Mouse (Mus musculus): ENCODE results near the gene Chpt1. TPM values are rescaled to one million over a fixed set of nuclear protein-coding genes. Genes with fewer than 3 reads are reported as not detected.
"Not testable (repeated sequence)": the region's sequence is repeated elsewhere in the genome, so short reads cannot be mapped to it uniquely, and the experiment has no call there.

Chpt1 gene
- polyA plus RNA-seq (2015; fragmentation: Nextera tagmentation; extraction: Ambion mirVana) = 51.1 and 65.7 TPM in 2 replicates

DNA sequence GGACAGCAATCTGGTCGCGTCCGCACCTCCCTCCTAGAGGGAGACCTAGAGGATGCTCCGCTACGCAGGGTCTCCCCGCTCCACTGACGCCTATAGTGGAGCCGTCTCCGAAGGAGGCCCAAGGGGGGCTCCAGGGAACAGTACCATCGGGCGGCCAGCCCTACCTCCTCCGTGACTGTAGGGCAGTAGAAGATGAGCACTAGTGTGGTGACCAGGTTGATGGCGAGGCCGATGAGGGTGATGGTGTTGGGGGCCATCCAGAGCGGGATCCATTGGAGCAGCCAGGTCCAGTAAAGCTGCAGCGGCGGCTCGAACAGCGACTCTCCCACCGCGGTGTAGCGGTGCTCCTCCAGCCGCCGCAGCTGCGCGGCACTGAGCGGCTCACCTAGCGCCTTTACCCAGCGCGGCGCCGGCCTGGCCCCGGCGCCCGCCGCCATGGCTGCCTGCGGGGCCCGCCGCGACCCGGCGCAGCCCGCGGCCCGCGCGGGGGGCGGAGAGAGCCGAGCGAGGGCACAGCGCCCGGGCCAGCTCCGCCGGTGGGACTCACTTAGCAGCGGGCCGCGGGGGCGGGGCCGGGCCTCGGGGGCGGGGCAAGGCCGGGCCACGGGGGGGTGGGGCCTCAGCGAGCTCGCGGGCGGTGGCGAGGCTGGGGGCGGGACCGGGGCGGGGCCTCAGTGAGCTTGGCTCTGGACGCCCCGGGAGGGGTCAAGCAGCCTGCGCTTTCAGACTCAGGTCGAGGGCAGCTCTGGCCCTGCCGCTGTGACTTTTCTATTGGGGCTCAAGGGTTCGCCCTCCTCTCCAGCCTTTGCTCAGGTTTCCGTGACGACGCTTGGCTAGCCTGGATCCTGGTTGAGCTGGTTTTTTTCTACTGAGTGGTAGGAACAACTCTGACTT, at the start of gene Chpt1:
Chpt1 (minus strand) TSS at position 653 of the 894 bp plus-strand sequence.
- ATAC-seq = peak; percentile 87
- Histone ChIP-seq H3K9me3 (ENCODE audit: control insufficient read depth, low read length) (no peaks in the 10 kb centered on the region), H3K4me3 (ENCODE audit: low read length) (peak within 1 kb of the TSS; percentile 86), H3K4me2 (ENCODE audit: low read depth, low read length) (peak within 1 kb of the TSS; percentile 66), H3K4me1 (ENCODE audit: control insufficient read depth, insufficient read depth, low read length) (peaks cover 7% of the 10 kb centered on the region; the same call in 1 of the 2 replicates), H3K36me3 (ENCODE audit: control insufficient read depth, insufficient read depth, low read length) (no peaks in the 10 kb centered on the region), H3K27me3 (replicated peaks; ENCODE audit: control insufficient read depth, insufficient read depth, low read length) (no peaks in the 10 kb centered on the region), H3K27ac (ENCODE audit: low read length) (peak within 1 kb of the TSS; percentile 87), H3K9ac (ENCODE audit: low read depth, low read length) (peak within 1 kb of the TSS; percentile 95)
- WGBS = under 1% methylated on average over 57 of the region's 80 CpGs

DNA sequence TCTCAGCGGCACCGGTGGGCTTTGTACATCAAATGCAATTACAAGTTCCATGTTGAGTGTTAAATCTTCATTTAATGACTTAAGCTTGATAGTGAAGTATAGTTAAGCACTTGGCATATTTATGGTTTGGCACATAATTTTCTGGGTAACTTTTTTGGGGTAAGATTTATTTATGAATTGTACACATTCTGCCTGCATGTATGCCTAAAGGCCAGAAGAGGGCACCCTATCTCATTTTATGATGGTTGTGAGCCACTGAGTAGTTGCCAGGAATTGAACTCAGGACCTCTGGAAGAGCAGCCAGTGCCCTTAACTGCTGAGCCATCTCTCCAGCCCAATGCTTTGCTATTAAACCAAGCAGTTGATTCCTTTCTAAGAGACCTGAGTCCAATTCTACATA, 48.9 kb upstream of the Chpt1 start:
- no peak for ATAC-seq
- H3K4me1 ChIP-seq (ENCODE audit: control insufficient read depth, insufficient read depth, low read length) = no peaks in the 10 kb centered on the region
- no peak overlapping the region for H3K4me3 ChIP-seq (ENCODE audit: low read length)
- no peaks in the 10 kb centered on the region for H3K27me3 ChIP-seq (replicated peaks; ENCODE audit: control insufficient read depth, insufficient read depth, low read length)
- no peaks in the 10 kb centered on the region for H3K36me3 ChIP-seq (ENCODE audit: control insufficient read depth, insufficient read depth, low read length)
- no peak overlapping the region for H3K9ac ChIP-seq (ENCODE audit: low read depth, low read length)
- no peak overlapping the region for H3K27ac ChIP-seq (ENCODE audit: low read length)
- no peak overlapping the region for H3K4me2 ChIP-seq (ENCODE audit: low read depth, low read length)
- WGBS = 94% methylated on average over 2 of the region's 2 CpGs
- no peaks in the 10 kb centered on the region for H3K9me3 ChIP-seq (ENCODE audit: control insufficient read depth, low read length)

DNA sequence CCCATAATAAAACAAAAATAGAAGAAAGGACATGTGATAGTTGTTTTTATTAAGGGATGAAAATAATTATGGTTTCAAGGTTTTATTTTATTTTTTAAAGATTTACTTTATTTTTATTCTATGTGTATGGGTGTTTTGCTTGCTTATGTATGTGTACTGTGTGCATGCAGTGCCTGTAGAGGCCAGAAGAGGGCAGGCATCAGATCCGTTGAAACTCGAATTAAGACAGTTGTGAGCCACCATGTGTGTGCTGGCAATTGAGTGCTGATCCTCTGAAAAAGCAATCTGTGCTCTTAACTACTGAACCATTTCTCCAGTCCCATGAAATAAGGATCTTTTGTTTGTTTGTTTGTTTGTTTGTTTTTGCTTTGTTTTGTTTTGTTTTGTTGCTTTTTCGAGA, 46.4 kb upstream of the Chpt1 start:
- H3K4me3 ChIP-seq (ENCODE audit: low read length) = no peak overlapping the region
- H3K9ac ChIP-seq (ENCODE audit: low read depth, low read length) = no peak overlapping the region
- ATAC-seq = no peak
- no peaks in the 10 kb centered on the region for H3K27me3 ChIP-seq (replicated peaks; ENCODE audit: control insufficient read depth, insufficient read depth, low read length)
- WGBS = 72% methylated on average over 3 of the region's 3 CpGs
- no peak overlapping the region for H3K4me2 ChIP-seq (ENCODE audit: low read depth, low read length)
- H3K4me1 ChIP-seq (ENCODE audit: control insufficient read depth, insufficient read depth, low read length) = no peaks in the 10 kb centered on the region
- H3K9me3 ChIP-seq (ENCODE audit: control insufficient read depth, low read length) = no peaks in the 10 kb centered on the region
- H3K27ac ChIP-seq (ENCODE audit: low read length) = no peak overlapping the region
- H3K36me3 ChIP-seq (ENCODE audit: control insufficient read depth, insufficient read depth, low read length) = no peaks in the 10 kb centered on the region

DNA sequence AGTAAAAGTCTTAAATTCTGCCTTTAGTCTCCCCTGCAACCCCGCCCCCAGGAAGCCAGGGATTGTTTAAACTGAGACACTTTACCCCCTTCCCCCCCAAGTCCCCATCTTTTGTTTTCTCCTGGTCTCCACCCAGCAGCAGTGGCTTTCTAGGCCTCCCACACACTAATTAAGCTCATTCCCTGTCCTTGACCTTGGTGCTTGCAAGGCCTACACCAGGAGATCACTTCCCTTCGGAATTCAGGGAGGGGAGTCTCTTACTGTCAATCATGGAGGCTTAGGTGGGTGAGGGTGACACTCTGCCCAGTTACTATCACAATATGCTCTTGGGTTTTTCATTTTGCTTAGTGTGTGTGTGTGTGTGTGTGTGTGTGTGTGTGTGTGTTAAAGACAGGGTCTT, 43.8 kb upstream of the Chpt1 start:
- Histone ChIP-seq H3K36me3 (ENCODE audit: control insufficient read depth, insufficient read depth, low read length) (no peaks in the 10 kb centered on the region), H3K27ac (ENCODE audit: low read length) (no peak overlapping the region), H3K27me3 (replicated peaks; ENCODE audit: control insufficient read depth, insufficient read depth, low read length) (no peaks in the 10 kb centered on the region), H3K4me3 (ENCODE audit: low read length) (no peak overlapping the region), H3K4me2 (ENCODE audit: low read depth, low read length) (no peak overlapping the region), H3K9ac (ENCODE audit: low read depth, low read length) (no peak overlapping the region), H3K9me3 (ENCODE audit: control insufficient read depth, low read length) (peaks cover 9% of the 10 kb centered on the region; the same call in 1 of the 2 replicates), H3K4me1 (ENCODE audit: control insufficient read depth, insufficient read depth, low read length) (no peaks in the 10 kb centered on the region)
- no peak for ATAC-seq
- 49% methylated on average over 2 of the region's 2 CpGs for WGBS

DNA sequence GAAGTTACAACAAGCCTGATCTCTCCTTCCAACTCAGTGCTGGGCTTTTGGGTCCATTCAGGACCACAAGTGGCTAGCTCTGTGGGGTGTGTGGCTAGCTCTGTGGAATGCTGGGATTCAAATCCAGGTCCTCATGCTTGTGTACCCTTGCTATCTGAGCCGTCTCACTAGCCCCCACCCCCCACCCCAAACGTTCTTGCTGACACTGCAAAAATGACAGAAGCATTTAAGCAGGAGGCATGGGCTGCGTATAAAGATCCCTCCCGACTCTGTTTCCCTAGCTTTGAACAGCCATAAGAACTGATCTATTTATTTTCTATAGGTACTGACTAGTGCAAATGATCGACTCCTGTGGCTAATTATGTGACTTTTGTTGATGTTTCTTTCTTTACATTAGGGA, 26.8 kb upstream of the Chpt1 start:
- ATAC-seq = no peak

DNA sequence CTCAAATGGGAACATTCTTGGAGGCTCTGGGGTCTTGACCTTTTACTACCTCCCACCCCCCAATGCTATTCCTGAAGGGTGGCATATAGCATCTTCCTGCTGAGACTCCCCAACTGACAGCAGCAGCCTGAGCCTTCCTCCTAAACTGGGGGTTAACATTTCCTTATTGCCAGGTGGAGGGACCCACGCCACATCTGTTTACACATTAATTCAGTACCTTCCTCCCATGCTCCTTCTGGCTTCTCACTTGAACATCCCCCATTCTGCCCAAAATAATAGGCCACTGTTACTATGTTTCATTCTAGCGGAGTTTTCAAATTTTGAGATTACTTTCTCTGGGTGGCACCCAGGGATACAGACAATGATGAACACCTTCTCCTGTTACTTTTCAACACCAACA, 20.1 kb upstream of the Chpt1 start:
- ATAC-seq = no peak
- Histone ChIP-seq H3K4me2 (ENCODE audit: low read depth, low read length) (no peak overlapping the region), H3K4me1 (ENCODE audit: control insufficient read depth, insufficient read depth, low read length) (no peaks in the 10 kb centered on the region), H3K4me3 (ENCODE audit: low read length) (no peak overlapping the region), H3K9me3 (ENCODE audit: control insufficient read depth, low read length) (no peaks in the 10 kb centered on the region), H3K36me3 (ENCODE audit: control insufficient read depth, insufficient read depth, low read length) (no peaks in the 10 kb centered on the region), H3K9ac (ENCODE audit: low read depth, low read length) (no peak overlapping the region), H3K27ac (ENCODE audit: low read length) (no peak overlapping the region), H3K27me3 (replicated peaks; ENCODE audit: control insufficient read depth, insufficient read depth, low read length) (no peaks in the 10 kb centered on the region)
- WGBS = 65% methylated on average over 2 of the region's 2 CpGs

More for the DNA sequence above, 26.8 kb upstream of the Chpt1 start:
- no peak overlapping the region for H3K9ac ChIP-seq (ENCODE audit: low read depth, low read length)
- H3K27me3 ChIP-seq (replicated peaks; ENCODE audit: control insufficient read depth, insufficient read depth, low read length) = no peaks in the 10 kb centered on the region
- H3K36me3 ChIP-seq (ENCODE audit: control insufficient read depth, insufficient read depth, low read length) = no peaks in the 10 kb centered on the region
- H3K27ac ChIP-seq (ENCODE audit: low read length) = no peak overlapping the region
- 69% methylated on average over 5 of the region's 5 CpGs for WGBS
- H3K4me3 ChIP-seq (ENCODE audit: low read length) = no peak overlapping the region
- H3K9me3 ChIP-seq (ENCODE audit: control insufficient read depth, low read length) = 0 out of 2 replicates have a peak, but pooled peaks cover 2% of the 10 kb centered on the region
- no peak overlapping the region for H3K4me2 ChIP-seq (ENCODE audit: low read depth, low read length)
- no peaks in the 10 kb centered on the region for H3K4me1 ChIP-seq (ENCODE audit: control insufficient read depth, insufficient read depth, low read length)

DNA sequence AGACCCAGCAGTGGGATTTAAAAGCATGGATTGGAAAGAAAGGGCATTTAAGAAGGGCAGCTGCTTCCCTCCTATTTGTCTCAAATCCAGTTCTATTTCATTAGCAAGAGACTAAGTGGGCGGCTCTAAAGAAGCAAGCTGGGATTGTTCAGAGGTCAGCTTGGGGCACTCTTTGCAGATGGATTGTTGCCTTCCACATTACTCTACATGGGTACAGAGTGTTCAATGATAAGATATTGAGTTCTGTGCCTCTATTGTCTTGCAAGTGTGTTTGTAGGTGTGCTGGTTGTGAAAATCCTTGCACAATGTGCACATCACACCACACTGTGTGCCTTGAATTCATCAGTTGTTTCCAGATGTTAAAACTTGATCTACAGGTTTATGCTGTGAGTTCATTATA, 19.3 kb upstream of the Chpt1 start:
- Histone ChIP-seq H3K27me3 (replicated peaks; ENCODE audit: control insufficient read depth, insufficient read depth, low read length) (no peaks in the 10 kb centered on the region), H3K36me3 (ENCODE audit: control insufficient read depth, insufficient read depth, low read length) (no peaks in the 10 kb centered on the region), H3K9me3 (ENCODE audit: control insufficient read depth, low read length) (no peaks in the 10 kb centered on the region), H3K9ac (ENCODE audit: low read depth, low read length) (no peak overlapping the region), H3K4me2 (ENCODE audit: low read depth, low read length) (no peak overlapping the region), H3K4me1 (ENCODE audit: control insufficient read depth, insufficient read depth, low read length) (no peaks in the 10 kb centered on the region), H3K4me3 (ENCODE audit: low read length) (no peak overlapping the region), H3K27ac (ENCODE audit: low read length) (peak overlapping the region; percentile 65)
- WGBS = 61% methylated on average over 1 of the region's 1 CpGs
- peak; percentile 84 for ATAC-seq

DNA sequence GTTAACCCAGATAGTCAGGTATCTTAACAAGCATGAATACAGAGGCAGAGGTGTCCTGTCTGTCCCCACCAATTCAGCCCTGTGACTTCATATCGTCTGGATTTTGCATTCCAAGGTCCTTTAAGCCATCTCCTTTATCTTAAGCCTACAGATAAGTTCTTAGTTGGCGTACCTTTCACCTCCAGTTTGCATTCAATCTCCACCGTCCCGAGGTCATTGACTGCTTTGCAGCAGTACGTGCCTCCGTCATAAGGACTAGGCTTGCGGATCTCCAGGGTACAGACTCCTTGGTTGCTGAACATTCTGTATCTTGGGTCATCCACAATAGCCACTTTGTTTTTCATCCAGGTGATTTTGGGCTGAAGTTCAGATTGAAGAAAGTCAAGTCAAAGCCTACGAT, 18.9 kb upstream of the Chpt1 start:
- Histone ChIP-seq H3K9ac (ENCODE audit: low read depth, low read length) (no peak overlapping the region), H3K4me1 (ENCODE audit: control insufficient read depth, insufficient read depth, low read length) (no peaks in the 10 kb centered on the region), H3K4me3 (ENCODE audit: low read length) (no peak overlapping the region), H3K4me2 (ENCODE audit: low read depth, low read length) (no peak overlapping the region), H3K27me3 (replicated peaks; ENCODE audit: control insufficient read depth, insufficient read depth, low read length) (no peaks in the 10 kb centered on the region), H3K9me3 (ENCODE audit: control insufficient read depth, low read length) (no peaks in the 10 kb centered on the region), H3K36me3 (ENCODE audit: control insufficient read depth, insufficient read depth, low read length) (no peaks in the 10 kb centered on the region), H3K27ac (ENCODE audit: low read length) (peak overlapping the region; percentile 65)
- peak; percentile 98 for ATAC-seq
- 69% methylated on average over 8 of the region's 8 CpGs for WGBS

DNA sequence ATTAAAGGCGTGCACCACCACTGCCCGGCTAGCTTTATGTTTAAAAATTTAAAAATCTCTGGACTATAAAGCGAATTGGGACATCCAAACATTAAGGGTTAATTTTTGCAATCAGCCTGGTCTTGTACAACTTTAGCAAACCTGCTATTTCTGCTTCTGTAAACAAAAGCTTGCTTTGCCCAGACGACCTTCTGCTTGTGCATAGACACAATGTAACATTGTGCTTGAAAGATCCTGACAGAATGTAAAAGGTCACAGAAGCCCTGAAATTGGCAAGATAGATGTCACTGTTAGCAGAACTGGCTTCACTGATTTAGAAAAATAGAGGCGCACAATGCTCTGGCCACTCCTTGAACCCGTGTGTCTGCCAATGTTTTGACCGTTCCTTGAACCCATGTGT, 11.2 kb upstream of the Chpt1 start:
- 81% methylated on average over 7 of the region's 7 CpGs for WGBS
- H3K36me3 ChIP-seq (ENCODE audit: control insufficient read depth, insufficient read depth, low read length); H3K27me3 ChIP-seq (replicated peaks; ENCODE audit: control insufficient read depth, insufficient read depth, low read length); H3K9me3 ChIP-seq (ENCODE audit: control insufficient read depth, low read length); H3K9ac ChIP-seq (ENCODE audit: low read depth, low read length); H3K4me2 ChIP-seq (ENCODE audit: low read depth, low read length); H3K27ac ChIP-seq (ENCODE audit: low read length); H3K4me3 ChIP-seq (ENCODE audit: low read length); H3K4me1 ChIP-seq (ENCODE audit: control insufficient read depth, insufficient read depth, low read length); ATAC-seq: not testable (repeated sequence)

All from intestine, embryonic 16.5 days (tissue).